Mouse (Mus musculus) hindbrain, embryonic 10.5 days (tissue): ENCODE results near the gene Ksr1. TPM values are rescaled to one million over a fixed set of nuclear protein-coding genes. Genes with fewer than 3 reads are reported as not detected.

ENCODE experiments used
- DNase-seq: peaks from one replicate; pipeline ENCODE4 v3.0.0-alpha.2; 2017; ENCODE audit warnings: low spot score
- H3K27ac ChIP-seq: fragments of 300-500 bp; sonication (generic); 2 replicates; pipeline ENCODE4 v1.5.1; 2016; ENCODE audit warnings: mild to moderate bottlenecking, moderate library complexity
- H3K27me3 ChIP-seq: fragments of 300-500 bp; sonication (generic); 2 replicates; pipeline ENCODE4 v1.6.1; 2016; ENCODE audit warnings: mild to moderate bottlenecking; ENCODE audit not compliant: poor library complexity, insufficient read depth, severe bottlenecking
- H3K36me3 ChIP-seq: fragments of 300-500 bp; sonication (generic); 2 replicates; pipeline ENCODE4 v1.6.1; 2016; ENCODE audit warnings: mild to moderate bottlenecking, moderate library complexity
- H3K4me1 ChIP-seq: fragments of 300-500 bp; sonication (generic); replicated peaks from 2 replicates; pipeline ENCODE4 v1.6.1; 2016; ENCODE audit warnings: mild to moderate bottlenecking
- H3K4me3 ChIP-seq: fragments of 300-500 bp; sonication (generic); 2 replicates; pipeline ENCODE4 v1.5.1; 2016; ENCODE audit warnings: mild to moderate bottlenecking, moderate library complexity
- H3K9me3 ChIP-seq: fragments of 300-500 bp; sonication (generic); 2 replicates; pipeline ENCODE4 v1.6.1; 2016; ENCODE audit warnings: mild to moderate bottlenecking, moderate library complexity
- WGBS: fragments of 180-500 bp; shearing (Covaris S2); methylation state at CpG from one replicate; pipeline ENCODE4 v1.1.7; 2016; 5-methylcytosine and 5-hydroxymethylcytosine counted together
- polyA plus RNA-seq: library from polyadenylated mRNA; unstranded; fragments of >200 nt; fragmentation: Nextera tagmentation; extraction: Ambion mirVana; gene quantifications from 2 replicates; pipeline ENCODE4 v1.2.1, GENCODE M21; 2016

Gene Ksr1
- polyA plus RNA-seq, 1 experiment from 2014 or later: 5.2 TPM

- H3K4me1 ChIP-seq: peaks cover 29% of the 10 kb centered on the region
- WGBS: 92% methylated on average over 5 of the region's 5 CpGs
- no peak overlapping the region for H3K4me3 ChIP-seq
- H3K27me3 ChIP-seq: no peaks in the 10 kb centered on the region
- H3K27ac ChIP-seq: no peak overlapping the region
- no peak for DNase-seq
- no peaks in the 10 kb centered on the region for H3K9me3 ChIP-seq
- 0 out of 2 replicates have a peak, but pooled peaks cover 4% of the 10 kb centered on the region for H3K36me3 ChIP-seq
These were observed 13.2 kb downstream of the Ksr1 start for GRCm38 (mm10) chr11:79133051-79133450.

DNA sequence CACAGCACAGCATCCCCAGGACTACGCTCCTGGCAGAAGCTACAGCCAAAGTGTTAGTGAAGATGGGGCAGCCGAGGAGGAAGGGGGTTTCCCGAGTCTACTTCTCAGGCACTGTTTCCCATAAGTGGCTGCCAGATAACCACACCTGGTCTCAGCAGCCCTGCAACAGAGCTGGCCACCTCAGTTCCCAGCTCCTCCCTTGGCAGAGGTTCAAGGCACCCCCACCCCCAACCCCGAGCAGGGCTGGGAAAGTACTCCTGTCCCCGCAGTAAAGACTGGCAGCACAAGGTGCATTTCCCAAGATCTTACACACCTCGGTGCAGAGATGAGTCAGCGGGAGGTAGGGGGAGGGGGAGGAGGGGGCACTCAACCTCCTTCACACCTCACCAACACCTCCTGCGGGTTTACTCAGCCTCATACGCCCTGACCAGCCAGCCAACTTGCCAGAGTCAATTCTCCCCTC is 14.2 kb downstream of the Ksr1 start:
- no peak overlapping the region for H3K27ac ChIP-seq
- peaks cover 29% of the 10 kb centered on the region for H3K4me1 ChIP-seq
- no peak overlapping the region for H3K4me3 ChIP-seq
- H3K36me3 ChIP-seq: 0 out of 2 replicates have a peak, but pooled peaks cover 6% of the 10 kb centered on the region
- no peak for DNase-seq
- H3K9me3 ChIP-seq: no peaks in the 10 kb centered on the region
- WGBS: 74% methylated on average over 9 of the region's 9 CpGs
- no peaks in the 10 kb centered on the region for H3K27me3 ChIP-seq

DNA sequence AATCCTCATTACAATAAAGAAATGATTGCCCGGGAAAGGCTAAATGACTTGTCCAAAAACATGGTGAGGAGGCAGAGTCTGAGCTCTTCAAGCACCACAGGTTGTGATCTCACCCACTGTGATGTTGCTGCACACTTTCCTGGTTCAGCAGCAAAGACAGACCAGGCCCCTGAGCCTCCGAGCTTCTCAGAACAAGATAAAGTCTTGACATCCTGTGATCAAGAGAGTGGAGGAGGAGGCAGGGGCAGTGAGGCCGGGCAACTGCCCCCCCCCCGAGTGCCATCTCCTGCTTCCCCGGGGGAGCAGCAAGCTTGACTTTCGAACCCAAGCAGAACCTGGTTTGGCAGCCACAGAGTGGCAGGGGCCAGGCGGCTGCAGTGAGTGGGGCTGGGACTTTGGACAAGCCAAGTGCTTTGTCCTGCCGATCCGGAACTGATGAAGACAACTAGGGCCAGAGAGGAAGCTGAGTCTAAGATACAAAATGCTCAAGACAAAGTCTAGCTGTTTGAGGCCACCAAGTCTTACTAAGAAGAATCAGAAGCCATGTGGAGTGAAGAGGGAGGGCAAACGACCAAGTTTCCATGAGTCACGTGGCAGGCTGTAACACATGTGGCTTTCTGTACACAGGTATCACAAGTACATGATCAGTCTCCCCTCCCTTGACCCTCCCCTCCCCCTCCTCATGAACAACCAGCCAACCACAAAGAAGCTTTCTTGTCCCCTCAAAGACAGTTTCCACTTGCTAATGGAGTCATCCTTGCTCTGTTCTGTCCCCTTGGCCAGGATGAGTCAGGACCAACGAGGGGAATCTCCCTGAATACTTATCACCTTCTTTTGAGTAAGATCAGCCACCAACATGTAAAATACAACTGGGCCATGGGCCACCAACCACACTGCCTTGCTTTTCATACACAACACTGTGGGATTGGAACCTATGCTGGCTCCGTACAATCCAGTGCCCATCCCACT is 16.5 kb downstream of the Ksr1 start:
- H3K27me3 ChIP-seq: no peaks in the 10 kb centered on the region
- WGBS: 79% methylated on average over 13 of the region's 13 CpGs

DNA sequence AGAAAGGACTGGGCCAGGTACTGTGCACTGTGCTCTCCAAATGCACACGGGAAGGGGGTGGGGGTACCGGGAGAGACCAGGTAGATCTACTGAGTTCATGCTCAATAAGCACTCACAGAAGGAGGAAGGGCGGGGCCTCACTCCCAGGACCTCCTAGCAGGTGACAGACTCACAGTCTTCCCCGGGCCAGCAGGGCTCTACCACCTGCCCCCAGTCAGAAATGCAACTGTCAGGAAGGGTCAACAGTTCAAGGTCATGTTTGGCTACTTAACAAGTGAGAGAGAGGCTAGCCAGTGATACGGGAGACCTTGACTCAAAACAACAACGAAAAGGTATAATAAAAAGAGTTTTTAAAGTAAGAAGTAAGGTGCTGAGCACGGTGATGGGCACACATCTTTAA is 18.0 kb downstream of the Ksr1 start:
- Histone ChIP-seq H3K27me3 (no peaks in the 10 kb centered on the region), H3K4me1 (peaks cover 20% of the 10 kb centered on the region), H3K36me3 (0 out of 2 replicates have a peak, but pooled peaks cover 6% of the 10 kb centered on the region), H3K27ac (no peak overlapping the region), H3K9me3 (no peaks in the 10 kb centered on the region), H3K4me3 (no peak overlapping the region)
- 92% methylated on average over 7 of the region's 7 CpGs for WGBS
- DNase-seq: no peak

More for the DNA sequence above, 16.5 kb downstream of the Ksr1 start:
- H3K36me3 ChIP-seq: 0 out of 2 replicates have a peak, but pooled peaks cover 6% of the 10 kb centered on the region
- H3K4me3 ChIP-seq: no peak overlapping the region
- no peak for DNase-seq
- H3K4me1 ChIP-seq: peaks cover 23% of the 10 kb centered on the region
- peak overlapping the region; percentile 56; the same call in 1 of the 2 replicates for H3K27ac ChIP-seq
- no peaks in the 10 kb centered on the region for H3K9me3 ChIP-seq

- no peak for DNase-seq
- WGBS: 91% methylated on average over 3 of the region's 3 CpGs
- Histone ChIP-seq H3K4me3 (no peak overlapping the region), H3K27me3 (no peaks in the 10 kb centered on the region), H3K9me3 (no peaks in the 10 kb centered on the region), H3K4me1 (peaks cover 20% of the 10 kb centered on the region), H3K36me3 (0 out of 2 replicates have a peak, but pooled peaks cover 6% of the 10 kb centered on the region), H3K27ac (no peak overlapping the region)
These were observed 19.2 kb downstream of the Ksr1 start for GRCm38 (mm10) chr11:79126963-79127362.

- H3K27me3 ChIP-seq: no peaks in the 10 kb centered on the region
- H3K36me3 ChIP-seq: 0 out of 2 replicates have a peak, but pooled peaks cover 6% of the 10 kb centered on the region
- H3K27ac ChIP-seq: peak overlapping the region; percentile 31; the same call in 1 of the 2 replicates
- peaks cover 26% of the 10 kb centered on the region for H3K4me1 ChIP-seq
- DNase-seq: no peak
- 69% methylated on average over 8 of the region's 8 CpGs for WGBS
- H3K4me3 ChIP-seq: no peak overlapping the region
- H3K9me3 ChIP-seq: no peaks in the 10 kb centered on the region
These were observed 20.4 kb downstream of the Ksr1 start for GRCm38 (mm10) chr11:79125775-79126174.

- 89% methylated on average over 10 of the region's 10 CpGs for WGBS
- no peaks in the 10 kb centered on the region for H3K36me3 ChIP-seq
- H3K4me3 ChIP-seq: no peak overlapping the region
- H3K4me1 ChIP-seq: peaks cover 42% of the 10 kb centered on the region
- H3K27ac ChIP-seq: no peak overlapping the region
- no peak for DNase-seq
- H3K9me3 ChIP-seq: no peaks in the 10 kb centered on the region
- no peaks in the 10 kb centered on the region for H3K27me3 ChIP-seq
These were observed 23.7 kb downstream of the Ksr1 start for GRCm38 (mm10) chr11:79122556-79122955.

GRCm38 (mm10) chr11:79120087-79120486 is 26.1 kb downstream of the Ksr1 start:
- no peak for DNase-seq
- H3K9me3 ChIP-seq: no peaks in the 10 kb centered on the region
- no peaks in the 10 kb centered on the region for H3K36me3 ChIP-seq
- H3K27me3 ChIP-seq: no peaks in the 10 kb centered on the region
- H3K4me1 ChIP-seq: peaks cover 57% of the 10 kb centered on the region
- WGBS: 81% methylated on average over 3 of the region's 3 CpGs
- no peak overlapping the region for H3K27ac ChIP-seq
- no peak overlapping the region for H3K4me3 ChIP-seq

DNA sequence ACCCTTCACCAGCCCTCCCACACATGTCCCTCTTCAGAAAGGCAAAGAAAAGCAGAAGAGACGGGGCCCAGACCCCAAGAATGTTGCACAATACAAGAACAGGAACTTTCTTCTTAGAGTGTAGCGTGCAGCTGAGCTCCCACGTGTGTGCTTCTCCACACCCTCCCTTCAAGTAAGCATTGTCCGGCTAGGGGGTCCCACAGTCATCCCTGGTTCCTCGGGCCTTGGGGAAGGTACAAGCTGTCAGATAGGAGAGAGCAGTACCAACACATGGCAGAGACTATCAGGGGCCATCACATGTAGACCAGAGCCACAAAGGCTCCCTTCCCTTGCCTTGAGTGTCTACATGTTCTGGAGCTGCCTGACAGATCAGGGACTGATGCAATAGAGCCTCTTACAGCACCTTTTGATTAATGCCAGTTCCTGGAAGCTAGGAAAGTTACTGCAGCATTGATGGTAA is 27.3 kb downstream of the Ksr1 start:
- peaks cover 68% of the 10 kb centered on the region for H3K4me1 ChIP-seq
- peak overlapping the region; percentile 64 for H3K27ac ChIP-seq
- DNase-seq: no peak
- WGBS: 63% methylated on average over 5 of the region's 5 CpGs
- H3K27me3 ChIP-seq: 0 out of 2 replicates have a peak, but pooled peaks cover 4% of the 10 kb centered on the region
- no peak overlapping the region for H3K4me3 ChIP-seq
- no peaks in the 10 kb centered on the region for H3K36me3 ChIP-seq
- H3K9me3 ChIP-seq: no peaks in the 10 kb centered on the region

DNA sequence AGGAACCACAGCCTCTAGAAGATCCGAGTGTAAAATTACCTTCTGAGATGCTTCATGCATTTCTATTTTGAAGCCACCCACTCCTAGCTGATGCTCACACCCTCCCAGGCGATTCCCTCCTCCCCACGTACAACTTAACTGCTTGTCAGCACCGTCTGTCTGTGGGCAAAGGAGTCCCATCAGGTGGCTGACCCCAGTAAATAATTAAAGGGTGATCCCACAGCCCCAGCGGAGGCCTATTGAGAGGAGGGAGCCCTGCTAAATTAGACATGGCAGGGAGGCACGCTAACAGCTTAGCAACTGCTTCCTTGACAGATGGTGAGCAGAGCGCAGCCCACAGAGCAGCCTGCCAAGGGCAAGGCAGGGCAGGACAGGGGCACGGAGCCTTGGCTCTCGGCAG is 29.5 kb downstream of the Ksr1 start:
- Histone ChIP-seq H3K4me3 (no peak overlapping the region), H3K4me1 (peaks cover 84% of the 10 kb centered on the region), H3K9me3 (no peaks in the 10 kb centered on the region), H3K27me3 (0 out of 2 replicates have a peak, but pooled peaks cover 4% of the 10 kb centered on the region), H3K36me3 (no peaks in the 10 kb centered on the region), H3K27ac (peak overlapping the region; percentile 62)
- peak; percentile 53 for DNase-seq
- WGBS: 27% methylated on average over 9 of the region's 9 CpGs

DNA sequence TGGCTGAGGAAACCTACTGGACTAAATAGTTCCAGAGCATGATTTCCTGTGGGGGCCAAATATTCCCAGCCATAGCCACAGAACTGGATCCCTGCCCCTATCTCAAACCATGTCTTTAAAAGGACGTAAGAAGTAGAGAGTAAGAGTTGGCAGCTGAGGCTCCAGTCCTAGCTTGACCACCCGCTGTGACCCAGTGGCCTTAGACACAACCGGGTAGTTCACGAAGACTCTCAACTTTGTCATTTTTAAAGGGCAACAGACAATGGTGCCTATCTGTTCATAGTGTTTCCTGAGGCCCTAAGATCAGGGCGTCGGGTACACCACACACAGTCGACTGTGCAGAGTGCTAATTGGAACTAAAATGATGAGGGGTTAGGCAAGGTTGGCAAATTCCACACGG is 30.5 kb downstream of the Ksr1 start:
- DNase-seq: no peak
- Histone ChIP-seq H3K4me3 (no peak overlapping the region), H3K27me3 (0 out of 2 replicates have a peak, but pooled peaks cover 4% of the 10 kb centered on the region), H3K36me3 (no peaks in the 10 kb centered on the region), H3K9me3 (no peaks in the 10 kb centered on the region), H3K27ac (0 out of 2 replicates have a peak overlapping the region, but pooled peaks have one; percentile 6), H3K4me1 (peaks cover 78% of the 10 kb centered on the region)
- WGBS: 78% methylated on average over 8 of the region's 8 CpGs

DNA sequence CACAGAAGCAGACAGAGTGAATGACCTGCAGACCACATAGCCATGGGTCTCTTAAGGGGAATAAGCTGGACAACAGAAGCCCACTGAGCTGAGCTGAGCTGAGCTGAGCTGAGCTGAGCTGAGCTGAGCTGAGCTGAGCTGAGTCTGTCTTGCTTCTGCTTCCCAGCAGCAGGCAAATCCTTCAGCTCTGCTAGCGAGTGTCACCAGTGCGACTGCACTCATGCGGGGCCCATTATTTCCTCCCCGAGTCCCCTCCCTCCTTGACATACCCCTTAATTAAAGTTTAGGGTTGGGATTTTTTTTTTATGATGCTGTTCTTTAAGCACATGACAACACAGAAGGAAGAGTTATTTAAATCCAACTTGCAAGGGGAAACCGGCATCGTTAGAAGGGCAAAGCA is 32.1 kb downstream of the Ksr1 start:
- Histone ChIP-seq H3K27ac (peak overlapping the region; percentile 23; the same call in 1 of the 2 replicates), H3K27me3 (0 out of 2 replicates have a peak, but pooled peaks cover 4% of the 10 kb centered on the region), H3K9me3 (no peaks in the 10 kb centered on the region), H3K36me3 (no peaks in the 10 kb centered on the region), H3K4me3 (no peak overlapping the region), H3K4me1 (peaks cover 67% of the 10 kb centered on the region)
- 78% methylated on average over 6 of the region's 6 CpGs for WGBS
- no peak for DNase-seq

DNA sequence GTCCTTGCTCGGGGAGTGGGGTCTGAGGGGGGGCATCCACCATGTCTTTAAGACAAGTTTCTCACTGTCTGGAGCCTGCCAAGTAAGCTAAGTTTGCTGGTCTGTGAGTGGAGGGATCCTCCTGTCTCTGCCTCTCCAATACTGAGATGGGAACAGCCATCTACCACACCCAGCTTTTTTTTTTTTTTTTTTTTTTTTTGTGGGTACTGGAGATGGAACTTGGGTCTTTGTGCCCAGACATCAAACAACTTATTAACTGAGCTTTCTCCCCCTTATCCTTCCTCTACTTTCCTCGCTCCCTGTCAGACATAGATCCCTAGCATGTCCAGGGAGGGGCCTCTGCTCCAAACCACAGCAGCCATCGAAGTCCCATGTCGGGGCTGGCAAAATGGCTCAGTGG is 32.8 kb downstream of the Ksr1 start:
- H3K27ac ChIP-seq: no peak overlapping the region
- DNase-seq: no peak
- 95% methylated on average over 4 of the region's 4 CpGs for WGBS
- H3K9me3 ChIP-seq: no peaks in the 10 kb centered on the region
- H3K4me3 ChIP-seq: no peak overlapping the region
- no peaks in the 10 kb centered on the region for H3K36me3 ChIP-seq
- peaks cover 61% of the 10 kb centered on the region for H3K4me1 ChIP-seq
- H3K27me3 ChIP-seq: 0 out of 2 replicates have a peak, but pooled peaks cover 4% of the 10 kb centered on the region
